ENCODE assay signal across 21 mouse cellular contexts in genomic region chr17:8809771-8810170, GRCm38 (mm10).
DNase-seq lines count a peak whose midpoint lies in the region; ATAC-seq lines count a peak whose summit lies in the region.
"Had no signal": no experiment of that assay in that cellular context is flagged by ENCODE, and none has a peak within 500 bp of the region (broad histone marks: within the 10 kb centered on the region; RNA-seq: fewer than 3 reads in every experiment).

No protein-coding gene starts in this region.

- H3K27me3 ChIP-seq in hindbrain, embryonic 10.5 days (ENCODE audit: insufficient read depth, poor library complexity, severe bottlenecking) = peaks cover 26% of the 10 kb centered on the region; the same call in 1 of the 2 replicates
- no peaks in the 10 kb centered on the region for H3K27me3 ChIP-seq in forebrain, embryonic 15.5 days
- H3K27me3 ChIP-seq: Patski had no signal

- peak; percentile 13 for DNase-seq in heart, adult 8-10 months (ENCODE audit: low spot score)
- DNase-seq in heart, adult 9 months (ENCODE audit: low spot score in 2 of 2) = no peak
- DNase-seq in Muller cell, postnatal 12 days (ENCODE audit: inconsistent ontology term) = peak; percentile 36
- DNase-seq in lung, postnatal 10 days = peak; percentile 43
- peak; percentile 18 for DNase-seq in skeletal muscle tissue, adult 2 months (ENCODE audit: low read depth, low spot score)
- DNase-seq in hindbrain, embryonic 10.5 days (ENCODE audit: low spot score) = no peak
- DNase-seq: adrenal gland, postnatal 25 days; cerebellum, adult 2 months; cerebellum, postnatal 14 days; embryo, embryonic 11 days; gastrocnemius, postnatal 25 days; heart, postnatal 10 days; heart, postnatal 4 days had no signal

- no peaks in the 10 kb centered on the region for H3K9me3 ChIP-seq in hindbrain, embryonic 10.5 days
- H3K9me3 ChIP-seq in forebrain, embryonic 15.5 days = no peaks in the 10 kb centered on the region
- H3K9me3 ChIP-seq: embryonic facial prominence, embryonic 15.5 days; heart, embryonic 10.5 days had no signal

- H3K36me3 ChIP-seq in hindbrain, embryonic 10.5 days = no peaks in the 10 kb centered on the region
- no peaks in the 10 kb centered on the region for H3K36me3 ChIP-seq in forebrain, embryonic 15.5 days
- H3K36me3 ChIP-seq: embryonic facial prominence, embryonic 15.5 days; heart, embryonic 10.5 days had no signal

- no peak overlapping the region for H3K4me2 ChIP-seq in forebrain, embryonic 15.5 days (replicated peaks)
- H3K4me2 ChIP-seq: embryonic facial prominence, embryonic 15.5 days; hindbrain, embryonic 14.5 days had no signal

- peaks cover 34% of the 10 kb centered on the region for H3K4me1 ChIP-seq in hindbrain, embryonic 10.5 days (replicated peaks)
- H3K4me1 ChIP-seq in forebrain, embryonic 15.5 days = peaks cover 66% of the 10 kb centered on the region

- ATAC-seq in forebrain, embryonic 15.5 days (replicated peaks) = no peak
- ATAC-seq: activated CD4-positive, CD25-positive, alpha-beta regulatory T cell, adult 4 months; forebrain, embryonic 16.5 days; Patski had no signal

- H3K27ac ChIP-seq in hindbrain, embryonic 10.5 days = no peak overlapping the region
- H3K27ac ChIP-seq in forebrain, embryonic 15.5 days (replicated peaks) = no peak overlapping the region
- H3K27ac ChIP-seq: embryonic facial prominence, embryonic 15.5 days; heart, embryonic 10.5 days; hindbrain, embryonic 14.5 days had no signal

- 69% methylated on average over 6 of the region's 6 CpGs for WGBS in hindbrain, embryonic 10.5 days
- 37% methylated on average over 6 of the region's 6 CpGs for WGBS in forebrain, embryonic 15.5 days

- H3K4me3 ChIP-seq in hindbrain, embryonic 10.5 days = no peak overlapping the region
- no peak overlapping the region for H3K4me3 ChIP-seq in forebrain, embryonic 15.5 days
- H3K4me3 ChIP-seq: embryonic facial prominence, embryonic 15.5 days; erythroblast, embryonic 14.5 days; heart, embryonic 10.5 days had no signal

- H3K9ac ChIP-seq in forebrain, embryonic 15.5 days (replicated peaks) = no peak overlapping the region
- H3K9ac ChIP-seq: embryonic facial prominence, embryonic 15.5 days; hindbrain, embryonic 14.5 days had no signal

Comparison
In these comparisons a context has a peak if more than half of its experiments do, and no peak if none do; other contexts are left out.
1. DNase-seq: peak in heart, adult 8-10 months (single experiment), Muller cell, postnatal 12 days (single experiment), lung, postnatal 10 days (single experiment) and skeletal muscle tissue, adult 2 months (single experiment); none in heart, adult 9 months (0 of 2) and hindbrain, embryonic 10.5 days (single experiment).